Mouse (Mus musculus): ENCODE measurements around the gene Cwc27. TPM values are rescaled to one million over a fixed set of nuclear protein-coding genes. Genes with fewer than 3 reads are reported as not detected.

The Cwc27 gene
- 25.2 and 29.7 TPM in 2 replicates for polyA plus RNA-seq (2015; fragmentation: Nextera tagmentation; extraction: Ambion mirVana)

DNA sequence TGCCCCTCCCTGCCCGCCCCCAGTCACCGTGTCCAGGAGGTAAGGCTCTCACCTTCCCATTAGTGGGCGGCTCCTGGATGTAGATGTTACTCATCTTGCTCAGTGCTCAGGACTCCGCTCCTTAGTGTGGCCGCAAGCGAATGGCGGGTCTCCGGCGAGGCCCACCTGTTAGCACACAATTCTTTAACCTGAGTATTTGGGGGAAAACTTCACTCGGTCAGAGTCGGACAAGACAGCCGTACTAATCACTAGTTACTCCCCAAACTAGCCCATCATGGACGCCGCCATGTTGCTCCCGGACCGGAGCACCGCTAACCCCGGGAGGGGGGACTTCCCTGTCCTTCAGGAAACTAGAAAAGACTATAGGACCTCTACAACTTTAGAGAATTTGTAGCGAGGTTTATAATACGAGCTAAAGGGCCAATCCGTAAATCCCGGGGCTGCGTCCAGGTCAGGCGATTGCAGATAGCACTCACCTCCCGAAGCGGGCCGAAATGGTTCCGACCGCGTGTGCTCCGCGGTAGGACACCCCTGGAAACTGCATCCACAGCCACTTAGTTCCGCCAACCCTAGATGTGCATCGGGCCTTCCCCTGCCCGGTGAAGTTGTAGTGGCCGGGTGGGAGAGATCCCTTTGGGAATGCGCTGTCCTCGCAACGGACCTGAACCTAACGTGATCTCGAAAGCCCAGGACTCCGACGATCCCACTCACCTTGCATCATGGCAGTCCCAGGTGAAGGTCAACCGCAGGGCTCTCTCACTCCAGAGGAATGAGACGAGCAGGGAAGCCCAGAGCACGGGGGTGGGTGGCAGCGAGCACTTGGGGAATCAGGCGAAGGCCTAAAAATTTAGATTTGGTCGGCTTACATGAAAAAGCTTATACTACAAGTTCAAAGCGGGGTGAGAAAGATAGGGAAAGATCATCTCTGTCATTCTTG lies at the start of gene Cwc27:
Cwc27 (minus strand) TSS at position 508 of the 937 bp plus-strand sequence.
- Histone ChIP-seq H3K4me2 (peak within 1 kb of the TSS; percentile 67), H3K27me3 (no peaks in the 10 kb centered on the region)
- WGBS, result 1% methylated on average over 50 of the region's 50 CpGs

GRCm38 (mm10) chr13:104866726-104867125 lies 49.8 kb upstream of the Cwc27 start:
- Histone ChIP-seq H3K9ac (no peak overlapping the region), H3K4me2 (no peak overlapping the region), H3K9me3 (no peaks in the 10 kb centered on the region), H3K4me1 (replicated peaks) (peaks cover 11% of the 10 kb centered on the region; the same call in 1 of the 2 replicates), H3K36me3 (no peaks in the 10 kb centered on the region), H3K4me3 (no peak overlapping the region), H3K27ac (no peak overlapping the region), H3K27me3 (peaks cover 29% of the 10 kb centered on the region)
- 86% methylated on average over 5 of the region's 5 CpGs for WGBS
- ATAC-seq (ENCODE audit: low FRiP score), result no peak

More for the DNA sequence above, at the start of gene Cwc27:
- peak; percentile 97 for ATAC-seq (ENCODE audit: low FRiP score)
- Histone ChIP-seq H3K27ac (peak within 1 kb of the TSS; percentile 70), H3K9ac (peak within 1 kb of the TSS; percentile 87), H3K4me1 (replicated peaks) (peaks cover 22% of the 10 kb centered on the region), H3K36me3 (no peaks in the 10 kb centered on the region; the same call in 1 of the 2 replicates), H3K9me3 (no peaks in the 10 kb centered on the region), H3K4me3 (peak within 1 kb of the TSS; percentile 56)

DNA sequence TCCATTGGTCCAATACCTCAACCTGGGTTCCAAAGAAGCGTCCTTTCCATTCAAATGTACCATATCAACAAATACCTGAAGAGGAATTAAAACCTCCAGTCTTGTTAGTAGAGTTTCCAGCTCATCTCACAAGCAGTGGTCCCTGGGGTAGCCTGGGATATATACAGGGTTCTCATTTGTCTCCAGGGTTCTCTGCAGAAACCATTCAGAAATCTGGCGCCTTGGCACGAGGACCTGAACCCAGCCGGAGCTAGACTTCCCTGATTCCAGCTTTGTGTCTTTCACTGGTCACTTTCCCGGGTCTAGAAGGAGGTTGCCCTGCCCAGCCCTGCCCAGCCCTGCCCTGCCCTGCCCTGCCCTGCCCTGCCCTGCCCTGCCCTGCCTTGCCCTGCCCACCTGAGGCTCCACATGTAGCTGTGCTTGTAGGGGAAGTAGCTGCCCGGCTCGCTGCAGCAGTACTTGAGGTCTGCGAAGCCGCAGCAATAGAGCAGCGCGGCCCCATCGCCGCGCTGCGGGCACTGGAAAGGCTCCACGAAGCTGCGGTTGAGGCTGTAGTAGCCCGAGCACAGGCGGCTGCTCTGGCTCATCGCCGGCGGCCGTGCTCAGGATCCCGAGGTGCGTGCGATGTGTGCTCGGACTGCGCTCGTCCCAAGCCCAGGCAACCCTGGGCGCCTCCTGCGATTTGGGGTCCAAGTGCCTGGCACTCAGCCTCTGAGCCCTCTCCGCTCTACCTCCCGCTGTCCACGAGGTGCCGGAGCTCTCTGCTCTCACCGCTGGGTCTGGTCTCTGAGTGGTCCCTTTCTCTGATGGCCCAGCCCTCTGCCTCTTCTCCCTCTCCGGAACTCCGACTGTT lies 46.4 kb upstream of the Cwc27 start, which contains the start of gene Shisal2b:
Shisal2b (minus strand) TSS at position 767 of the 853 bp plus-strand sequence.
- Histone ChIP-seq H3K27ac (no peak within 1 kb of the TSS), H3K27me3 (peaks cover 32% of the 10 kb centered on the region), H3K9me3 (no peaks in the 10 kb centered on the region), H3K9ac (peak within 1 kb of the TSS; percentile 79), H3K4me1 (replicated peaks) (peaks cover 11% of the 10 kb centered on the region; the same call in 1 of the 2 replicates), H3K36me3 (no peaks in the 10 kb centered on the region), H3K4me2 (peak within 1 kb of the TSS; percentile 93), H3K4me3 (peak within 1 kb of the TSS; percentile 53)
- 4% methylated on average over 38 of the region's 38 CpGs for WGBS
- ATAC-seq (ENCODE audit: low FRiP score), result peak; percentile 92

GRCm38 (mm10) chr13:104853645-104854044 lies 36.7 kb upstream of the Cwc27 start:
- Histone ChIP-seq H3K36me3 (no peaks in the 10 kb centered on the region), H3K9ac (no peak overlapping the region), H3K4me2 (no peak overlapping the region), H3K27me3 (no peaks in the 10 kb centered on the region), H3K4me1 (replicated peaks) (no peaks in the 10 kb centered on the region), H3K27ac (no peak overlapping the region), H3K4me3 (no peak overlapping the region), H3K9me3 (no peaks in the 10 kb centered on the region)
- 86% methylated on average over 2 of the region's 2 CpGs for WGBS
- no peak for ATAC-seq (ENCODE audit: low FRiP score)

- Histone ChIP-seq H3K4me3 (no peak overlapping the region), H3K9ac (no peak overlapping the region), H3K27me3 (no peaks in the 10 kb centered on the region), H3K4me2 (no peak overlapping the region), H3K27ac (no peak overlapping the region), H3K36me3 (peaks cover 4% of the 10 kb centered on the region; the same call in 1 of the 2 replicates), H3K9me3 (no peaks in the 10 kb centered on the region), H3K4me1 (replicated peaks) (no peaks in the 10 kb centered on the region)
- WGBS, result 92% methylated on average over 12 of the region's 13 CpGs
- ATAC-seq (ENCODE audit: low FRiP score), result no peak
Observed at GRCm38 (mm10) chr13:104843295-104844089, 26.6 kb upstream of the Cwc27 start.

- WGBS, result 81% methylated on average over 4 of the region's 4 CpGs
- ATAC-seq (ENCODE audit: low FRiP score), result no peak
- H3K36me3 ChIP-seq, result peaks cover 13% of the 10 kb centered on the region
- H3K4me3 ChIP-seq, result no peak overlapping the region
- H3K4me1 ChIP-seq (replicated peaks), result no peaks in the 10 kb centered on the region
- H3K27me3 ChIP-seq, result no peaks in the 10 kb centered on the region
- no peak overlapping the region for H3K4me2 ChIP-seq
- no peaks in the 10 kb centered on the region for H3K9me3 ChIP-seq
- H3K27ac ChIP-seq, result no peak overlapping the region
- H3K9ac ChIP-seq, result no peak overlapping the region
Observed at GRCm38 (mm10) chr13:104841937-104842336, 25.0 kb upstream of the Cwc27 start.

- H3K4me1 ChIP-seq (replicated peaks), result no peaks in the 10 kb centered on the region
- no peak overlapping the region for H3K9ac ChIP-seq
- H3K4me3 ChIP-seq, result no peak overlapping the region
- no peak for ATAC-seq (ENCODE audit: low FRiP score)
- H3K9me3 ChIP-seq, result no peaks in the 10 kb centered on the region
- H3K27me3 ChIP-seq, result no peaks in the 10 kb centered on the region
- H3K36me3 ChIP-seq, result peaks cover 41% of the 10 kb centered on the region
- no peak overlapping the region for H3K27ac ChIP-seq
- 83% methylated on average over 7 of the region's 7 CpGs for WGBS
- H3K4me2 ChIP-seq, result no peak overlapping the region
Observed at GRCm38 (mm10) chr13:104837628-104838027, 20.7 kb upstream of the Cwc27 start.

GRCm38 (mm10) chr13:104832811-104833210 lies 15.9 kb upstream of the Cwc27 start:
- peaks cover 73% of the 10 kb centered on the region for H3K36me3 ChIP-seq
- 94% methylated on average over 13 of the region's 13 CpGs for WGBS
- no peaks in the 10 kb centered on the region for H3K27me3 ChIP-seq
- no peak overlapping the region for H3K27ac ChIP-seq
- no peak for ATAC-seq (ENCODE audit: low FRiP score)
- no peaks in the 10 kb centered on the region for H3K4me1 ChIP-seq (replicated peaks)
- H3K9ac ChIP-seq, result no peak overlapping the region
- H3K9me3 ChIP-seq, result 0 out of 2 replicates have a peak, but pooled peaks cover under 1% of the 10 kb centered on the region
- H3K4me2 ChIP-seq, result no peak overlapping the region
- no peak overlapping the region for H3K4me3 ChIP-seq

DNA sequence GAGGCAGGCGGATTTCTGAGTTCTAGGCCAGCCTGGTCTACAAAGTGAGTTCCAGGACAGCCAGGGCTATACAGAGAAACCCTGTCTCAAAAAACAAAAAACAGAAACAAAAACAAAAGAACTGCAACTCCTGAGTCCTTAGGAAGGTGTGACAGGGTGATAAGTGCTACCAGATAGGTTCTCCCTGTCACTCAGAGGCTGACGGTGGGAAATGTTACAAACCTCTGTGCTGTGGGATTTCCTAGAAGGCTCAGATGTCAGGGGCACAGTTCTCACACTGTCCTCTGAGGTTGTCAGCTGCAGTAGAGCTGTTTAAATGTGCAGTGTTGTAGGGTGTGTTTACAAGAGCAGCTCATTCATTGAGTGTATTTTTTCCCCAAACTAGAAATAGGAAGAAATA lies 8.5 kb upstream of the Cwc27 start:
- Histone ChIP-seq H3K27ac (no peak overlapping the region), H3K9ac (no peak overlapping the region), H3K9me3 (0 out of 2 replicates have a peak, but pooled peaks cover 4% of the 10 kb centered on the region), H3K4me2 (no peak overlapping the region), H3K4me3 (no peak overlapping the region), H3K27me3 (no peaks in the 10 kb centered on the region), H3K36me3 (peaks cover 32% of the 10 kb centered on the region), H3K4me1 (replicated peaks) (peaks cover 6% of the 10 kb centered on the region; the same call in 1 of the 2 replicates)
- no peak for ATAC-seq (ENCODE audit: low FRiP score)
- WGBS, result 89% methylated on average over 2 of the region's 2 CpGs

GRCm38 (mm10) chr13:104822411-104822838 lies 5.5 kb upstream of the Cwc27 start:
- ATAC-seq (ENCODE audit: low FRiP score), result peak; percentile 78
- 35% methylated on average over 8 of the region's 8 CpGs for WGBS
- Histone ChIP-seq H3K27me3 (no peaks in the 10 kb centered on the region), H3K9ac (no peak overlapping the region), H3K36me3 (peaks cover 5% of the 10 kb centered on the region), H3K27ac (peak overlapping the region; percentile 72), H3K4me3 (no peak overlapping the region), H3K9me3 (no peaks in the 10 kb centered on the region), H3K4me1 (replicated peaks) (peaks cover 16% of the 10 kb centered on the region), H3K4me2 (no peak overlapping the region)

DNA sequence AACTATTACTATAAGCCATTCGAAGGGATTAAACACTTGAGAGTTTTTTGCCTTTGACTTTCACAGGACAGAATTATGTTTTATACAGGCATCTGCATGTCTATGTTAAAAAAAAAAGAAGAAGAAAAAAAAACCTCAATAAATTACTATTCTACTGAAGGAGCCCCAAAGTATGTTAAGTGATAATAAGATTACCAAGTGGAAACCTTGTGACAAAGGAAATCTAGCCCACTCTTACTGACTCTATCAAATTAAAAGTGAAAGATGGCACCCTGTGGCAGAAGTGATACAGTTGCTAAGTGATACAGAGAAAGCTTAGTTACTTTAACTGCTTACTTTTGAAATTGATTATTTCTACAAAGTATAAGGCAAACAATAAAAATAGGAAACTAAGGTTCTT lies 5.0 kb upstream of the Cwc27 start:
- Histone ChIP-seq H3K4me3 (no peak overlapping the region), H3K27ac (no peak overlapping the region), H3K4me1 (replicated peaks) (peaks cover 17% of the 10 kb centered on the region), H3K4me2 (no peak overlapping the region), H3K27me3 (no peaks in the 10 kb centered on the region), H3K9ac (no peak overlapping the region), H3K9me3 (no peaks in the 10 kb centered on the region), H3K36me3 (peaks cover under 1% of the 10 kb centered on the region)
- ATAC-seq (ENCODE audit: low FRiP score), result no peak
- WGBS, result 98% methylated on average over 1 of the region's 1 CpGs

Data from hindbrain, embryonic 13.5 days (tissue).